Mouse (Mus musculus) cerebellum, adult 2 months (tissue): ENCODE results near the gene Serpina12. TPM values are rescaled to one million over a fixed set of nuclear protein-coding genes. Genes with fewer than 3 reads are reported as not detected.
A peak's percentile ranks its signal among the peaks of the same experiment; 100 is the strongest.

Experiments
- DNase-seq, 2 experiments: peaks; one replicate each; pipeline ENCODE4 v3.0.0; 2021
- H3K27ac ChIP-seq: fragments of 200-500 bp; 2 replicates; pipeline ENCODE4 v1.5.1; 2012; ENCODE audit warnings: low read length, control low read depth, inconsistent platforms; ENCODE audit not compliant: insufficient read depth
- H3K27me3 ChIP-seq: fragments of 200-500 bp; 2 replicates; pipeline ENCODE4 v1.6.1; 2012; ENCODE audit warnings: inconsistent platforms, mild to moderate bottlenecking, low read length, moderate library complexity; ENCODE audit not compliant: control insufficient read depth, insufficient read depth
- H3K4me1 ChIP-seq: fragments of 200-500 bp; 2 replicates; pipeline ENCODE4 v1.6.1; 2011; ENCODE audit warnings: low read length; ENCODE audit not compliant: control insufficient read depth, insufficient read depth
- H3K4me3 ChIP-seq: fragments of 200-500 bp; replicated peaks from 2 replicates; pipeline ENCODE3; 2011; ENCODE audit warnings: mild to moderate bottlenecking, low read depth, low read length, control low read depth; ENCODE audit not compliant: insufficient read depth
- CTCF ChIP-seq: fragments of 200-500 bp; IDR thresholded peaks from 2 replicates; pipeline ENCODE4 v1.5.1; 2011; ENCODE audit warnings: low read depth, mild to moderate bottlenecking, control low read depth, low read length, moderate library complexity, borderline replicate concordance; ENCODE audit not compliant: insufficient read depth
- POLR2A ChIP-seq: fragments of 200-500 bp; IDR thresholded peaks from 2 replicates; pipeline ENCODE4 v1.6.1; 2011; ENCODE audit warnings: low read length, control low read depth, borderline replicate concordance; ENCODE audit not compliant: insufficient read depth
- WGBS: fragments of 180-500 bp; shearing (Covaris S2); methylation state at CpG from one replicate; pipeline ENCODE4 v1.1.7; 2018; 5-methylcytosine and 5-hydroxymethylcytosine counted together
- polyA plus RNA-seq: library from polyadenylated mRNA; depleted of rRNA; stranded (reverse); fragments of >200 nt; gene quantifications from 2 replicates; pipeline ENCODE4 v1.2.3, GENCODE M21; 2012

Serpina12 gene
- polyA plus RNA-seq, 1 experiment = 0.05 TPM

GRCm38 (mm10) chr12:104064532-104064931 lies 20.3 kb upstream of the Serpina12 start:
- no peak overlapping the region for H3K27ac ChIP-seq
- 25% methylated on average over 4 of the region's 4 CpGs for WGBS
- DNase-seq = no peak

GRCm38 (mm10) chr12:104061862-104062261 lies 17.6 kb upstream of the Serpina12 start:
- TF ChIP-seq POLR2A = no peak
- Histone ChIP-seq H3K27ac (no peak overlapping the region), H3K4me1 (0 out of 2 replicates have a peak, but pooled peaks cover 6% of the 10 kb centered on the region), H3K4me3 (no peak overlapping the region), H3K27me3 (no peaks in the 10 kb centered on the region)
- DNase-seq = no peak
- 63% methylated on average over 2 of the region's 2 CpGs for WGBS

More at GRCm38 (mm10) chr12:104064532-104064931, 20.3 kb upstream of the Serpina12 start:
- no peaks in the 10 kb centered on the region for H3K4me1 ChIP-seq
- H3K27me3 ChIP-seq = no peaks in the 10 kb centered on the region
- no peak for TF ChIP-seq CTCF
- no peak overlapping the region for H3K4me3 ChIP-seq

- no peaks in the 10 kb centered on the region for H3K27me3 ChIP-seq
- WGBS = 74% methylated on average over 6 of the region's 6 CpGs
- peaks cover 6% of the 10 kb centered on the region; the same call in 1 of the 2 replicates for H3K4me1 ChIP-seq
- no peak overlapping the region for H3K4me3 ChIP-seq
- no peak for DNase-seq
- TF ChIP-seq CTCF (no peak), POLR2A (no peak)
- no peak overlapping the region for H3K27ac ChIP-seq
These were observed 15.9 kb upstream of the Serpina12 start for GRCm38 (mm10) chr12:104060126-104060525.

- TF ChIP-seq POLR2A (no peak), CTCF (no peak)
- WGBS = 50% methylated on average over 7 of the region's 7 CpGs
- Histone ChIP-seq H3K4me3 (no peak overlapping the region), H3K4me1 (peaks cover 6% of the 10 kb centered on the region; the same call in 1 of the 2 replicates), H3K27me3 (no peaks in the 10 kb centered on the region), H3K27ac (no peak overlapping the region)
- DNase-seq = no peak
These were observed 13.3 kb upstream of the Serpina12 start for GRCm38 (mm10) chr12:104057531-104057930.

- no peak for TF ChIP-seq POLR2A
- no peak for TF ChIP-seq CTCF
- peak; percentile 51 to 52 for DNase-seq
- Histone ChIP-seq H3K27ac (no peak overlapping the region), H3K4me1 (peaks cover 6% of the 10 kb centered on the region; the same call in 1 of the 2 replicates), H3K4me3 (no peak overlapping the region), H3K27me3 (no peaks in the 10 kb centered on the region)
- 26% methylated on average over 4 of the region's 4 CpGs for WGBS
These were observed 12.8 kb upstream of the Serpina12 start for GRCm38 (mm10) chr12:104057050-104057449.

GRCm38 (mm10) chr12:104055755-104056154 lies 11.5 kb upstream of the Serpina12 start:
- TF ChIP-seq CTCF (no peak), POLR2A (no peak)
- DNase-seq = no peak
- 44% methylated on average over 8 of the region's 8 CpGs for WGBS
- no peak overlapping the region for H3K27ac ChIP-seq
- H3K4me1 ChIP-seq = peaks cover 6% of the 10 kb centered on the region; the same call in 1 of the 2 replicates
- no peak overlapping the region for H3K4me3 ChIP-seq
- H3K27me3 ChIP-seq = no peaks in the 10 kb centered on the region

- no peak for DNase-seq
- peaks cover 6% of the 10 kb centered on the region; the same call in 1 of the 2 replicates for H3K4me1 ChIP-seq
- 74% methylated on average over 1 of the region's 1 CpGs for WGBS
- no peak overlapping the region for H3K27ac ChIP-seq
- TF ChIP-seq CTCF (no peak), POLR2A (no peak)
- H3K4me3 ChIP-seq = no peak overlapping the region
- no peaks in the 10 kb centered on the region for H3K27me3 ChIP-seq
These were observed 9.8 kb upstream of the Serpina12 start for GRCm38 (mm10) chr12:104053995-104054394.

GRCm38 (mm10) chr12:104045713-104046112 lies 1.5 kb upstream of the Serpina12 start:
- Histone ChIP-seq H3K4me3 (no peak overlapping the region), H3K4me1 (no peaks in the 10 kb centered on the region), H3K27ac (no peak overlapping the region), H3K27me3 (no peaks in the 10 kb centered on the region)
- DNase-seq = no peak
- WGBS = 71% methylated on average over 8 of the region's 8 CpGs
- TF ChIP-seq CTCF = no peak
- no peak for TF ChIP-seq POLR2A
